Mouse (Mus musculus) lung, adult 18-20 months (tissue): ENCODE data around the gene Dcp1a.
A peak's percentile ranks its signal among the peaks of the same experiment; 100 is the strongest.

Source experiments
- DNase-seq, 2 experiments: peaks; one replicate each; pipeline ENCODE4 v3.0.0; 2022; ENCODE audit warnings: mixed read lengths in 2 of 2

Dcp1a gene

DNA sequence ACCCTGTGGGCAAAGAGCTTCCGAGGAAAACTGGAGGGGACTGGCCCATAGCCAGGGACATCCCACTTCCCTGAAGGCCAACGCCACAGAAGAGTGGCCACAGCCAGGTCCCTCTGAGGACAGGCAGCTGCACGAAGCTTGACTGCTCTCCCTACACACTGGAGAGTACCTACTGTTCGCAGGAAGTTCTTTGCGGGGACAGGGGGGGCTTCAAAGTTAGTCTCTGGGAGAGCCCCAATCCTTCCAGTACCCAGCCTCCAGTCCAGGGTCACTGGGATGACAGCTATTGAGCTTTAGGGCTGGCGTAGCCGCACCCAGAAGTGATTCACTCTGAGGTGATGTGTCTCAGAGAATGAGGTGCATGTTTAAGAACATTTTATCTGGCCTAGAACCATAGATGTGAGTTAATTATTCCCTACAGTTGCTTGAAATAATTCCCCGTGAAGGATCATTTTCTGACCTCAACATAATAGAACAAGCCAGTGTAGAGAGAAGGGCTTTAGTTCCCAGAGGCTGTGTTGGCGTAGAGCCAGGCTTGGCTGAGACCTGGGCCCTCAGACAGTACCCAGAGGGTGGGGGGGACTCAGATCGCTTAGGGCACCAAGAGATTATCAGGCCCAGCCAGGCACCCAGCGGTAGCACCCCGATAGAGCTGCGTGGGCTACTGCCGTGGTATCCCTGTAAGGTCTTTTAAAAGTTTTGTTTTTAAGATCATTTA lies 82.3 kb downstream of the Dcp1a start:
- peak in 1 of 2 experiments; percentile 28 for DNase-seq

DNA sequence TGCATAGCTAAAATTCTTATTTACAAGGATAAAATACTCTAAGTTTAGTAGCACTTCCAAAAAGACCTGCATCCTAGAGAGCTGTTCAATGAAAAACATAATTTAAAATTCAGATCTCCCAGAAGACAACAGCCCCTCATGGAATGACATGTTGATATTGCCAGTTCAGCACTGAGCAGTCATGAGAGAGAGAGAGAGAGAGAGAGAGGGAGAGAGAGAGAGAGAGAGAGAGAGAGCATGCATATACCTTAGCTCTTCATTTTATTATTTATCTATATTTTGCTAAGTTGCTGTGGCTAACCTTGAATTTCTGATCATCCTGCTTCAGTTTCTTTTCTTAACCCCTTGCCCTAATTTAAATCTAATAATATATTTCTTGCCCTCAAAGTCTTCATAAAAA lies 83.0 kb downstream of the Dcp1a start:
- no peak for DNase-seq

DNA sequence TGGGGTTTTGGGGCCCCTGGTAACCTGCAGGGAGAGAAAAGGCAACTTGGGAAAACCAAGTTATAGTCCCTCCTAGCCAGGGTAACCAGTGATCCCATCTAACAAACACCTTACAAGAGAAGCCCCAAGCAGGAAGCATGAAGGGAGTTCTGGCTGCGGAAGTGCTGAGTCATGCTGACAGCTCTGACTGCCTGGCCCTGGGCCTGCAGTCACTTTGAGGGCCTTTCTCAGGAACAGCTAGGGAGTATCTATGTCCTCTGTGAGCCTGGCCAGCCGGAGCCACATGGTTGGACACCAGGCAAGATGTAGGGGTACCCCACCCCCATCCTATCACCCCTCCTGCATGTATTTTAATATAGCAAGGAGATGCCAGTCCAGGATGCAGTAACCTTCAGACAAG lies 85.1 kb downstream of the Dcp1a start:
- peak; percentile 68 to 71 for DNase-seq

GRCm38 (mm10) chr14:30566317-30566716 lies 87.0 kb downstream of the Dcp1a start:
- no peak for DNase-seq

DNA sequence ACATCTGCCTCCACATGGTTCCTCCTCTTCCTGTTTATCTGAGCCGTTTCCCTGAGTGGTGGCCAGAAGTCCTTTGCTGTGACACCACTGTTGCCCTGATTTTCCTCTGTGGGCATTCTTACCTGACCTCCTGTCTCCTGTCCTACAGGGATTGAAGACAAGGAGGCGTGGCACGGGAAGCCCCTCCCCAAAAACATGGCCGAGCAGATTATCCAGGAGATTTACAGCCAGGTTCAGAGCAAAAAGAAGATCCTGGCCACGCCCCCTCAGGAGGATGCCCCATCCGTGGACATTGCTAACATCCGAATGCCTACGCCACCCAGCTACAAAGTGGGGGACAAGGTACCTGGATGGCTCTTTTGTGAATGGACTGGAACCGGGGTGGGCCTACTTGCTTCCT lies 88.7 kb downstream of the Dcp1a start:
- DNase-seq: no peak

- peak; percentile 68 to 79 for DNase-seq
These were observed 91.0 kb downstream of the Dcp1a start for GRCm38 (mm10) chr14:30570303-30570702.

GRCm38 (mm10) chr14:30572253-30572652 lies 92.9 kb downstream of the Dcp1a start:
- no peak for DNase-seq

- no peak for DNase-seq
These were observed 93.9 kb downstream of the Dcp1a start for GRCm38 (mm10) chr14:30573235-30573634.

- DNase-seq: peak; percentile 73 to 75
These were observed 94.7 kb downstream of the Dcp1a start for GRCm38 (mm10) chr14:30573983-30574584.

DNA sequence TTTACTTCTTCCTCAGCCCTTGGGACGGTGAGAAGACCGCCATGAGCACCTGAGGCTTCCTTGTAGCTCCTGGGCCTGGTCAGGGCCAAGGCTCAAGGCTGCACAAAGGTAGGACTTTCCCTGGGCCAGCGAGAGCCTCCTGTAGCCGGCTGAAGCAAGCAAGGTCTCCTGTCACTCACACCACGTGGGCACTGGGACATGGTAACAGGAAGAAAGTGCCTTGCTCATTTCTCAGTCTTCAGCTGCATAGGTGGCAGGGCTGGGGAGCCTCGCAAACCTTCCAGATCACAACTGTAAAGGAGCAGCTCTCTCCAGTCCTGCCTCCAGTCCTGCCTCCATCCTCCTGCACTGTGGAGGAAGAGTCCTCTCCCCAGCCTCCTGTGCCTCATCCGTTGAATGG lies 96.5 kb downstream of the Dcp1a start:
- no peak for DNase-seq

GRCm38 (mm10) chr14:30576260-30576659 lies 96.9 kb downstream of the Dcp1a start:
- no peak for DNase-seq
